Mouse (Mus musculus) gastrocnemius, postnatal 10 days (tissue): ENCODE results near the gene Calcr. TPM values are rescaled to one million over a fixed set of nuclear protein-coding genes. Genes with fewer than 3 reads are reported as not detected.
"Not testable (repeated sequence)": the region's sequence is repeated elsewhere in the genome, so short reads cannot be mapped to it uniquely, and the experiment has no call there.

ENCODE experiments used
- DNase-seq: peaks from one replicate; pipeline ENCODE4 v3.0.0; 2021; ENCODE audit warnings: mixed read lengths
- long read RNA-seq, 2 experiments: library from polyadenylated mRNA; stranded (forward); transcript quantifications; one replicate each; pipeline ENCODE4 v2.0.0; 2021
- microRNA-seq, 2 experiments: library from miRNA; unstranded; fragments of <30 nt; microRNA quantifications; one replicate each; pipeline ENCODE4 v1.2.0; 2021
- total RNA-seq, 2 experiments: library from RNA; stranded (reverse); gene quantifications; 2 replicates each; pipeline ENCODE4 v1.2.3; 2021

The Calcr gene
- total RNA-seq: 1 to 10 TPM; 2.4 to 2.9 TPM
- long read RNA-seq, experiment 1, transcript Calcr-205 (15 exons, 3,518 nt): major isoform, 5 of 8 reads
- long read RNA-seq, experiment 1, partial matches to known transcripts: 1 of 8 reads
- long read RNA-seq, experiment 1, other reads (novel, unspliced or antisense): 2 of 8 reads
- long read RNA-seq, experiment 2, partial matches to known transcripts: 0 of 2 reads
- long read RNA-seq, experiment 2, other reads (novel, unspliced or antisense): 1 of 2 reads

DNA sequence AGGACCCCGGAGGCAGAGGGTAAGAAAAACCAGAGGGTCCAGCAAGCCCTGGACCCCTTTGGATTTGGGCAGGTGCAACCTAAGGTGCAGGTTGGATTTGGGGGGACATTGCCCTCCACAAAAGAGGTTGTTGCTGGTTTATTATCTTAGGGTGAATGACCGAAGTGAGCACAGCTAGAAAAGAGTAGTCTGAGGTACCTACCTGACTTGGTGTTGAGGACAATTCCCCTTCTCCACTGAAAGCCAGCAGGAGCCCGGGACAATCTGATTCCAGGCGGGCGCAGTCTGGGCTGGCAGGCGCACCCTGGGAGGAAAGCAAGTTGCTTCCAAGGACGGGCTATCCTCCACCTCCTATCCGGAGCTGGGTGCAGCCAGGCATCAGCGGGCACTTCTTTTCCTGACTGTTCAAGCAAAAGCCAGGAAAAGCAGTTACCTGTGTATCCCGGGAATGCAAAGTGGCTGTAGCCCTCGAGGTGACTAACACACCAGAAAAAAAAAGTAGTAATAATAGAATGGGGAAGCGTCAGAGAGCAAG lies at the start of gene Calcr:
TSS of gene Calcr (minus strand) at position 485 of the 535 bp plus-strand sequence.
- DNase-seq: peak; percentile 12

DNA sequence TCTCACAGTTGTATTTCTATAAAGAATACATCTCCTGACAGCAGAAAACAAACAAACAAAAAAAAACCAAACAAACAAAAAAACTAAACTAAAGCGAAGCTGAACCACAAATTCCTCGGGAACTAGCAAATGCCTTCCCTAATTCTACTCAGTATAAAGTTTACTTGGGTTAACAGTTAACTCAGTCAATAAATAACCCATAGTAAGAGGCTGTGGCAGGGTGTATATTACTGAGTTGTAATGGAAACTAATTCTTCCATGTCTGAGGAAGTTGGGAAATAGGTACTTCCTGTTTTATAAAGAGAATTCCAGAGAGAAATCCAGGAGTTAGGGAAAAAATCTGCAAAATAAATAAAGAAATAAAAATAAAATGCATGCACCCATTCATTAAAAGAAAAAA lies 3.0 kb upstream of the Calcr start:
- no peak for DNase-seq

- DNase-seq: no peak
Observed at GRCm38 (mm10) chr6:3763171-3763967, 1.1 kb downstream of the Calcr start.

- DNase-seq: no peak
Observed at GRCm38 (mm10) chr6:3751576-3751975, 12.9 kb downstream of the Calcr start.

GRCm38 (mm10) chr6:3749624-3750023 lies 14.9 kb downstream of the Calcr start:
- no peak for DNase-seq

- DNase-seq: no peak
Observed at GRCm38 (mm10) chr6:3745546-3745945, 19.0 kb downstream of the Calcr start.

GRCm38 (mm10) chr6:3741996-3742713 lies 22.4 kb downstream of the Calcr start:
- no peak for DNase-seq

- DNase-seq: no peak
Observed at GRCm38 (mm10) chr6:3741296-3741695, 23.2 kb downstream of the Calcr start.

- no peak for DNase-seq
Observed at GRCm38 (mm10) chr6:3730246-3730867, 34.2 kb downstream of the Calcr start.

- no peak for DNase-seq
Observed at GRCm38 (mm10) chr6:3688087-3688642, 76.3 kb downstream of the Calcr start.

DNA sequence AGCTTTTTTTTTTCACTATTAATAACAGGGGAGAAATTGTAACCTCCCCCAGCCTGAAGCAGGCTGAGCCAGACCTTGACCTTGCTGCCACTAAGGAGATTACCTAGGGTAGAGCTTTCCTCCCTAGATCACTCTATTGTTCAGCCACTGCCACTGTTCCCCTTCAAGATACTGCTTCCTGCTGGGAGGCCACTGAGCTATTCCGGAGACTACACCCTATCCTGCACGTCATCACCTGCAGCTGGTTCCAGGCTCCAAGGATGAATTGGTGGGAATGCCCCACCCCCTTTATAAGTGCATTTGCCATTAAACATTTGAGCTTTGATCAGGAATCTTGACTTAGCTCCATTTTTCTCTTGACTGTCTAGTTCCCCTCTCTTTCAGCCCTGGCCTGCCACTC lies 86.2 kb downstream of the Calcr start:
- DNase-seq: not testable (repeated sequence)

- DNase-seq: no peak
Observed at GRCm38 (mm10) chr6:3677806-3678205, 86.7 kb downstream of the Calcr start.

- not testable (repeated sequence) for DNase-seq
Observed at GRCm38 (mm10) chr6:3671941-3672340, 92.6 kb downstream of the Calcr start.

DNA sequence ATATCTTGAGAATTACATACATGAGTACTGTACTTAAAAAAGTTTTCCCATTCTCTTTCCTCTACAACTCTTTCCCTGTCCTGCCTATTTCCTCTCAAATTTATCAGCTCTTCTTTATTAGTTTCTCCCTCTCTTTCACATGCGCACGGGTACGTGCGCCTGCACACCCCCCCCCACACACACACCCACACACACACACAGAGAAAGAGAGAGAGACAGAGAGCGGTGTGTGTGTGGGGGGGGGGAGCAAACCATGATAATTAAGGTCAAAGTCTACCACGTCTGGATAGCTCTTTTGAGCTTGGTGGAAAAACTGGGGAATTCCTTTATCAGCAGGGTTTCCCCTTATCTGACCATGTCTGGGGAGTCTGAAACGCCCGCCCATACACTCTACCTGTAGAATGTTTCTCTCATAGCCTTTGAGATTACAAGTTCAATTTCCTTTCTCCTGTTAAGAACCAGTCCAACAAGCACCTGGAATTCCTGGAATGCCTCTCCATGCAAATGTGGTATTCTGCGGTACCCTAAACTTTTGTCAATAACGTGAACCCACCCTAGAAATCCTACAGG lies 100.3 kb downstream of the Calcr start:
- no peak for DNase-seq

DNA sequence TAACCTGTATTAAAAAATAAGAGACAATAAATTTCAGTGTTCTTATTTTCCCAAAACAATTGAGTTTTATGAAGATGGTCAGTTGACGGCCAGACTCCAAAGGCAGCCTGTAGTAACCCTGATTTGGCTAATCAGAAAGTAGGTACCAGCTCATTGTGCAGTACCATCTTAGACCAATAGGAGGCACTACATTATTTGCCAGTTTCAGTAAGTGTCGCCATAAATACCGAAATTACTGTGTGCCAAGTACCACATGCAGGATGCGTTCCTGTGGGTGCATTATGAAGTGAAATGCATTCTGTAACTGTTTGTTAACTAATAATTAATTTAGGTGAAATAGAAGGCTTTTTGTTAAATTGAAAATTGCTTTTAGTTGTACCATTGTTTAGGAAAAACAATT lies 106.1 kb downstream of the Calcr start:
- DNase-seq: no peak

Small RNA genes lying within 50 kb of the gene (microRNA-seq; reads per million reads assigned to microRNA genes)
- gene Mir489: 2.3 to 4.8 reads per million in 2 experiments
- gene Mir653: 10.0 to 16.9 reads per million in 2 experiments

Other genes starting within 250 kb of the Calcr start
- gene Tfpi2, start 224.2 kb upstream of the Calcr start, total RNA-seq: 1 to 10 TPM; 1.6 to 2.7 TPM
- not detected for gene Gngt1, start 229.1 kb upstream of the Calcr start, total RNA-seq
- 10 to 100 TPM; 64.0 to 65.6 TPM for gene Gng11, start 239.2 kb upstream of the Calcr start, total RNA-seq